Mouse (Mus musculus): ENCODE results near the gene Rasl12.

DNA sequence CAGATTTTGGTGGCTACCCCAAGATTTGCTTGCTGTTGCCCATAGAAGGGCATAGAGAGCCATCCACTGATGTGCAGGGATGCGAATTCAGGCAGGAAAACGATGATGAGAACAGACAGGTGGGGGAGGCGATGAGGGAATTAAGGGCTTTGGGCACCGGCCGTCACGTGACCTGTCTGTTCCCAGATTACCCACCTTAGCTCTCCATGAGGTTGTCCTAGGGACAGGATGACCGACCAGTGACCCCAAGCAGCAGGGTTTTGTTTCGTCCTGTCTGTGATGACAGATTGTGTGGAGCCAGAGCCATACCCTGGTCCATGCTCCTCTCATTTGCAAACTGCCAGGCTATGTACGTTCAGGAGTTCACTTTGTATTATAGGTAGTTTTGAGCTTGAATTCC lies 34.6 kb upstream of the Rasl12 start:
- TF ChIP-seq CTCF (IDR thresholded peaks at IDR 0.05; ENCODE audit: low read depth) (no peak), EP300 (IDR thresholded peaks at IDR 0.05; ENCODE audit: low read depth) (no peak)
